Mouse (Mus musculus) megakaryocyte progenitor cell, adult 5-6 weeks (primary cell): ENCODE results near the gene Rrp1. TPM values are rescaled to one million over a fixed set of nuclear protein-coding genes. Genes with fewer than 3 reads are reported as not detected.

Experiments used
- ATAC-seq: replicated peaks from 2 replicates; pipeline ENCODE4 v1.8.0; 2016; ENCODE audit warnings: mild to moderate bottlenecking, moderate TSS enrichment, inconsistent platforms; ENCODE audit not compliant: poor library complexity
- total RNA-seq, 2 experiments: library from RNA; stranded (forward) in 1 of 2; stranded (reverse) in 1 of 2; fragments of 157-497, 149-512 nt in 1 of 2; fragments of 200-1000 nt in 1 of 2; gene quantifications; 2 replicates each; pipeline versions ENCODE4 v1.2.3 to v1.2.4; 2015 to 2017

The Rrp1 gene
- total RNA-seq (2015) (56.7 and 60.6 TPM in 2 replicates), total RNA-seq (2017) (336 and 416 TPM in 2 replicates)

DNA sequence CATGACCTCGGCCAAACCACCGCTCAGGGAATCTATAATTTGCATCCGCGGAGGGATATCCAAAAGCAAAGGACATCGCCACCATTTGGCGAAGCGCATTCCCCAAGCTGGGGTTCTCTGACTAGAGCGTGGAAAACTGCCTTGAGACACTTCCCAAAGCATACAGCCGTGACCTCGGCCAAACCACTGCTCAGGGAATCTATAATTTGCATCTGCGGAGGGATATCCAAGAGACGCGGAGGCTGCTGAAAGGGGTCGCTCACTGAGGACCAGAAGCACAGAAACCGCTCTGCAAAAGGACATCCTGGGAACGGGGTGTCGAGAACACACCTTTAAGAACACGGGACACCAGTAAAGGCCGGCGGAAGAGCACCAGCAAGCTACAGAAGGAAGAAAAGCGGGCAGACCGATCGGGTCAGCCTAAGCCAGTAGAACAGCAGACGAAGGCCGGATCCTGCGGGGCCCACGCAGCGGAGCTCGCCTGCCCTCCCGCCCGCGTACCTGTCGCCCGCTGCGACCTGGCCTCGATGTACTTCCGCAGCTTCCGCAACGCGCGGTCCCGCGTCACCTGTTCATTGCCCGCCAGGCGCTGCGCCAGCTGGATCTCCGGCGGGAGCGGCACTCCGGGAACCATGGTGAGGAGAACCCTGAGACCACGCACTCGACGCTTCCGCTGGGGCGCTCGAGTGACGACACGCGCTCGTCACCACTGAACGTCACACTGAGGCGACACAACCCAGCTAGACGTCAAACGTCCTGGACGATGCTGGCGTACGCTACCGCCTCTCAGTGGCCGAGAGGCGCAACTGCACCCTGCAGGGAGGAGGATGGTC is at the start of gene Rrp1:
Rrp1 (minus strand) TSS at position 725 of the 833 bp plus-strand sequence.
- peak; percentile 99 for ATAC-seq

- ATAC-seq = no peak
Observed at GRCm38 (mm10) chr10:78461767-78462166, 48.9 kb upstream of the Rrp1 start.

DNA sequence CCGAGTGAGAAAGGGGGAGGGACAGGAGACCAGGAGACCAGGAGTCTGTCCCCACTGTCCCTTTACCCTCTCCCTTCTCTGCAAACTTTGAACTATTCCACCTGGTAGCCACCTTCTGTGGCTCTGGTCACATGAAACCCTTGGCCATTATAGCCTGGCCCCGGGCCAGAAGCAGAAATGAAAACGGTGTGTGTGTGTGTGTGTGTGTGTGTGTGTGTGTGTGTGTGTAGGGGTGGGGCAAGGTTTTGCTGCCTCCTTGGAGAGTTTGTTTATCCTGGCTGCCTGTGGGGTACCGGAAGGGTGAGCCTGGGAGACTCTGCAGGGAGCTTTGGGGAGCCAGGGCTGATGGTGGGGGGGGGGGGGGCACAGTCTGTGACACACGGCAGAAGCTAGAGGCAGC is 47.6 kb upstream of the Rrp1 start:
- ATAC-seq = no peak

GRCm38 (mm10) chr10:78458348-78459111 is 45.7 kb upstream of the Rrp1 start:
- ATAC-seq = peak; percentile 35

DNA sequence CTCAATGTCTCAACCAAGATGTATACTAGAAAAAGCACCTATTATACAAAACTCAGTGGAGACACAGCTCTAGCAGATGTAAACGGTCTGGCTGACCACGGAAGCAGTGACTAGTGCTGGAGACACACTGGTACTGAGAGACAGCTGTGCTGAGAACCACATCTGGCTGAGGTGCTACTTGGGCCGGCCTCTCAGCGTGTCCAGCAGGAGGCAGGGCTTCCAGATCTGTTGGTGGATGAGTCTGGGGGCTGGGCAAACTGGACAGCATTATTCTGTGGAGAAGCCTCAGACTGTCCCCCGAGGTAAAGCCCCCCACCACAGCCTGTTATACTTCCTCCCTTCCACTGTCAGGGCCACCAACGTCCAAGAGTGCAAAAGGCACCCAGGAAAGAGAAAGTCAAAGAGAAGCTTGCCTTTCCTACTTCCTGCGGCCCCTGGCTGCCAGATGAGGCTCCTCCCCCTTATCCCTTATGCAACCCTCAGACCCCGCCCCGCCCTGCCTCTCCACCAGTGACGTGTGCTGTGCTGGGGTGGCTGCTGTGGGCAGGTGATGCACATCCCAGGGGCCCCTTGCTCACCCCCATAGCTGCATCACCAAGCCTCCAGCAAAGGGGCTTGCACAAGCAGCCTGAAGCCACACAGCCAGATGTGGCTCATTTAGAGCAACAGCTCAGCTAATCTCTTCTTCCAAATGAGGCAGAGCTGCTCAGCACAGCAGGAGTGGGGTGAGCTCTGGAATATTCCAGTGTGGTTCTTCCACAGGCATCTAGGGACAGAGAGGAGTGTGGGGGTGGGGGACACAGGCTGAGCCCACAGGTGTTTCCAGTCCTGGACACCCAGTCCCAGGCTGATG is 44.9 kb upstream of the Rrp1 start:
- ATAC-seq = peak; percentile 88

DNA sequence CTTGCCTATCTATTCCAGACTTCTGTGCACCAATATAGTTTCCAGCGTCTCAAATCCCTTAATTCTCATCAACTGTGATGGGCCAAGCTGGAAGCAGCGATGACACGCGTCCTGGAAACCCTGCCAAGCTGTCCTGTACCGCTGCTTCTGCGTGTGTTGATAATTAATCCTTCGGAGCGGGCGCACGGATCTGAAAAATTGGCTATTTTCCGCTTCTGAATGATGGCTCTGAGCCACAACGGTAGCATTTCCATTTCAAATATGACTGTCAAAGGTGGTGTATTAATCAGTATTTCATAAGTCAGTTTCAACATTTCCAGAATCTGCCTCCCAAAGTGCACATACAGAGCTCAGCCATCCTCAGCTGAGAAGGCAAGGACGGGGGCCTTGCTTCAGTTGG is 43.9 kb upstream of the Rrp1 start:
- no peak for ATAC-seq

- no peak for ATAC-seq
Observed at GRCm38 (mm10) chr10:78452641-78453040, 39.8 kb upstream of the Rrp1 start.

- ATAC-seq = 0 out of 2 replicates have a peak, but pooled peaks have one; percentile 38
Observed at GRCm38 (mm10) chr10:78450761-78451160, 37.9 kb upstream of the Rrp1 start.

DNA sequence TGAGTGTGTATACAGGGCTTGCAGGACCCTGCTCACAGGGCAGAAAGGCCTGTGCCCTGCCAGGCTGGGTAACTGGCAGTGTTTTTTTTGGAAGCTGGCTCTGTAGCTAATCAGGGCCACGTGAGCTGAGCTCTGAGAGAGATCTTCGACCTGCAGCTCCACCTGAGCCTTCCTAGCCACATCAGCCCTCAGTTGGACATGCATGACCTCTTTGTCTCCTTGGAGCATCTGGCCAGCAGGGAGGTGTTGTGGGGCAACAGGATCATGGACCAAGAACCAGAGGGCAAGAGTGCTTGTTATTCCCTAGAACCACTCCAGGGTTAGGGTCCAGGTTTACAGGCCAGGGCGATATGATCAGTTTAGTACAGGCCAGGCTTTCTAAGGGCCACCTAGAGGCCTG is 34.6 kb upstream of the Rrp1 start:
- no peak for ATAC-seq

- ATAC-seq = no peak
Observed at GRCm38 (mm10) chr10:78446195-78446594, 33.4 kb upstream of the Rrp1 start.

GRCm38 (mm10) chr10:78442292-78442691 is 29.4 kb upstream of the Rrp1 start:
- ATAC-seq = no peak

- no peak for ATAC-seq
Observed at GRCm38 (mm10) chr10:78441606-78442005, 28.8 kb upstream of the Rrp1 start.

DNA sequence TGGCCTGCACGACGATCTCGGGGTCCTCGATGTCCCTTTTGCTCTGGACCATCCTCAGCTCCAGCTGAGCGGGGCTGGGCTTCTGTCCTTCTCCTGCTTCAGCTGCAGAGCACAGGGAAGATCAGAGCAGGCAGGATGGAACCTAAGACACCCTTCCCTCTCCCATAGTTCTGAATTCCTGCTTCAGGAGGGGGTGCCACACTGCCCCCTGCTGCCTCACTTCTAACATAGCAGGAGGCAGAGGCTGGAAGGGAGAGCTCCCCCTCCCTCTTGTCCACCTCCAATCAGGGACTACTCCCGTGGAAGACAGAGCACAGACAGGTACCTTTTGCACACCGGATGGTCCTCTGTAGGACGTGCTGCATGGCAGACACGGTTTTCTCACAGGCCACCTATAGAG is 28.0 kb upstream of the Rrp1 start:
- peak; percentile 53 for ATAC-seq

GRCm38 (mm10) chr10:78439990-78440389 is 27.1 kb upstream of the Rrp1 start:
- peak; percentile 21 for ATAC-seq

- peak; percentile 53 for ATAC-seq
Observed at GRCm38 (mm10) chr10:78439550-78439949, 26.7 kb upstream of the Rrp1 start.

DNA sequence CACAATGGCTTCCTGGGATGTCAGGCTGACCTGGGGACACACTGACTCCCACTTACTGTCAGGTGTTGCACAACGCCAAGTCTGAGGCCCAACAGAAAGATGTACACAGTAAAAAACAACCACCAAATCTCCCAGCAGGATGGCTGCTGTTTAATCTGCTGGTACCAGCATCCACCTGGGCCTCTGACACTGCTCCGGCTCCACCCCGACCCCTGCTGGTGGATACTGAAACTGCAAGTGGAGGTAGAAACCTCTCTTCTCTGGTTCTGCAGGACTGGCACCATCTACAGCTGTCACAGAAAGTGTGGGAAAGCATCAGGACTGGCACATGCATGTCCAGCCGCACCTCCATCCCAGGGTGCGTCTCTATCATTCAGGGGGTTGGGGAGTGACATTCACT is 25.3 kb upstream of the Rrp1 start:
- ATAC-seq = peak; percentile 84

GRCm38 (mm10) chr10:78432853-78433252 is 20.0 kb upstream of the Rrp1 start:
- ATAC-seq = no peak

DNA sequence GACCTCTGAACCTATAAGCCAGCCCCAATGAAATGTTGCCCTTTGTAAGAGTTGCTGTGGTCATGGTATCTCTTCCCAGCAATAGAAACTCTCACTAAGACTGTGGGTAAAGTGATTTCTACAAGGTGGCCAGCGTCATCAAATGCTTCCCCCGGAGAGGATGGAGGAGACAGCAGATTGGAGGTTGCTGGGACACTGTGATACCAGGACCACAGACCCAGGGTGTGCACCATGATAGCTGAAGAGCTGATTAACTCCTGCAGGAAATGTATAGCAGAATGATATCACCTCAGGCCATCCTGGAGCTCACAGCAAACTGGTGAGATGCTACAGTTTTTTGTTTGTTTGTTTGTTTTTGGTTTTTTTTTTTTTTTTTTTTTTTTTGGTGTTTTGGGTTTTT is 16.9 kb upstream of the Rrp1 start:
- peak; percentile 54 for ATAC-seq

DNA sequence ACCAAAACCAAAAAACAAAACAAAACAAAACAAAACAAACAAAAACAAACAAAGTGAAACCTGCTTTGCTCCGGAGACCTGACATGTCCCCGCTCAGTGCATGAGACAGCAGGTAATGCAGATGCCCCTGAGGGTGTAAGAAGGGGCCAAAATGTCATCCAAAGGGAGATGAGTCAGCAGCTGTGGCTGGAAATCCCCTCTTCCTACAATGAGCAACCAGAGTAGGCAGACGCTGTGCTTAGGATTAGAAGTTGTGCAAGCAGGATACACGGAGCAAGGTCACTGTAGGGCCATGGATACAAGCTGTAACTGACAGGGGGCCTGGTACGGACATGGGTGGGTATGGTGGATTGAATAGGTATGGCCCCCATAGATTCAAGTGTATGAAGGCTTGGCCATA is 16.3 kb upstream of the Rrp1 start:
- no peak for ATAC-seq

DNA sequence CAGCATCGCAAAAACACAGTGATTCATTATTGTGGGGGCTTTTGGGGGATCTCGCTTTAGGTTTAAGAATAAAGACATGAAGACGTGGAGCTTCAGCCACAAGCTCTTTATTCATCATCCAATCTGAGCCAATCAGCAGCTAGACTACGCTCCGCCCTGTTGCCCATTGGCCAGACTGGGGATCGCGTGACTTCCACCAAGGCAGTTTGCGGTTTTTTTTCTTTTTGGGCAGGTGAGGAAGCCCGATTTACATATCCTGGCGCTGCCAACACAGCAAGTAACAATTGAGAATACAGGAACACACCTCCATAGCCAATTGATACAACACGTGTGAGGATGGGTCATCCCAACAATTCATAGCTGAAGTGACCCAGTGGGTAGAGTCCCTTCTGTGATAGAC is 15.2 kb upstream of the Rrp1 start:
- ATAC-seq = no peak

GRCm38 (mm10) chr10:78426117-78426735 is 13.4 kb upstream of the Rrp1 start:
- peak; percentile 18; the same call in 1 of the 2 replicates for ATAC-seq
